Mouse (Mus musculus) right cerebral cortex, postnatal 4 days (tissue): Measurements from ENCODE around the gene Fam129a.
A peak's percentile ranks its signal among the peaks of the same experiment; 100 is the strongest.
"Not testable (repeated sequence)": the region's sequence is repeated elsewhere in the genome, so short reads cannot be mapped to it uniquely, and the experiment has no call there.

Source experiments
- DNase-seq: peaks from one replicate; pipeline ENCODE4 v3.0.0-alpha.2; 2022

Fam129a gene

DNA sequence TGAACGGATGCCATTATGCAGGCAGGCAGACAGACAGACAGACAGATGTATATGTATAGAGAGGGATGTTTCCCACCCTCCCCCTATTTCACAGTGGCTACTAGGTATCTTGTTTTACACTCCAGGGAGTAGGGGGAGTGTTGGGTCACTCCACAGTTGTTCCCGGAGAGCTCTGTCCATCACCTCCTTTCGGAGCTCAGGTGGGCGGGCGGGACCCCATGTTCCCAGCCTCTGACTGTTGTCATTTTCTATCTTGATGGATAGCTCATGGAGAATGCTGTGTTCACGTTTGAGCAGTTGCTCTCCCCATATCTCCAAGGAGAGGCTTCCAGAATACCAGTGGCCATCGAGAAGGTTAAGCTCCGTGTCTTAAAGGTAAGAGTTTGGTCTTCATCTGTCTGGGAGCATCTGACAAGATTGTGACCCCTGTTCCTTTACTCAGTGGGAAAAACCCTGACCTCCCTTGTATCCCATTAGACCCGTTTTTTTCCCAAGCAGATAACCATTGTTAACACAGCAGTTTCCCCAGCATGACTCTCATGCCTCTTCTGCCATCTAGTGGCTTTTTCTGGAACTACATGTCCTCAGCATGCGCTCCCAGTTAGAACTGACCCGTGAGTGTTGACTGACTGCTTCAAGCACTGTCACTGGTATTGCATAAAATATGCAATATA lies 134.9 kb downstream of the Fam129a start:
- peak; percentile 75 for DNase-seq

DNA sequence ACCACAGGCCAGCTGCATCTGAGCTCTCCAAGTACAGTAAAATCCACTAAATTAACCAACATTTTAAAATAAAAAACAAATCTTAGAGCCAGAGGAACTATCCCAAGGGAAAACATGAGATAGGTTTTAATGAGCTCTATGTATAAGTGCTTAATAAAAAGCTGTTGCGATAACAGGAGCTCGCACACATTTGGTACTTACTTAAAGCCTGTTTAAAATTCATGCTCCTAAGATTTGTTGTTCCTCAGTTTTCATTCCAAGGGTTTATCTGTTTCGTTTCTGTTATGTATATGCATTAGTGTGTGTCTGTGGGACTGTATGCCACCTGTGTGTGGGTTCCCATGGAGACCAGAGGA lies 135.4 kb downstream of the Fam129a start:
- no peak for DNase-seq

DNA sequence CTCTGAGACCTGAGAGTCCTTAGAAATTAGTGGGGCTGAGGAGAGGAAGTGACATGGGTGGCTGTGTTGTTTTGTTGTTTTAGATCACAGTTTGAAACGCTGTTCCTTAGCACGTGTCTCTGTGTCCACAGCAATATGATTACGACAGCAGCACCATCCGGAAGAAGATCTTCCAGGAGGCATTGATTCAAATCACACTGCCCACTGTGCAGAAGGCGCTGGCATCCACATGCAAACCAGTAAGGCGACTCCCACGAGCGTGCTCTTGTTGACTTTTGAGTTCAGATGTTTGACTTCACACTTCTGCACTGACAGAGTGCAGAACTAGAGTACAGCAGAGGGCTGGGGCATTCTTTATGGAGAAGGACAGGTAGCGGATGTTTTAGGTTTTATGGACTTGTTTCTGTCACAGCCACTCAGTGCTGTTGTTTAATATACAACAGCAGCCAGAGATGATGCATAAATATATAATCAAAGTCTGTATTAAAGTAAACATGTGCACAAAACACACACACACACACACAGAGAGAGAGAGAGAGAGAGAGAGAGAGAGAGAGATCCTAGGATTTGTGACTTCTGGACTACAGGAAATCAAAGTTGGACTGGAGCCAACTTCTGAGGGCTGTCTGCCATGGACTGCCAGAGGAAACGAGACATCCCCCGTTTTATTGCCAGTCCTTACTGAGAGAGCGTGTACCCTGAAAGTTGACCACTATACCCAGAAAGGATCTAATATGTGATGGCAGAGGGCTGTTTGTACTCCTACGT lies 138.2 kb downstream of the Fam129a start:
- peak; percentile 31 for DNase-seq

- no peak for DNase-seq
These were observed 138.7 kb downstream of the Fam129a start for GRCm38 (mm10) chr1:151709734-151710022.

GRCm38 (mm10) chr1:151710424-151711055 lies 139.6 kb downstream of the Fam129a start:
- no peak for DNase-seq

- no peak for DNase-seq
These were observed 140.1 kb downstream of the Fam129a start for GRCm38 (mm10) chr1:151711062-151711461.

- no peak for DNase-seq
These were observed 141.7 kb downstream of the Fam129a start for GRCm38 (mm10) chr1:151712664-151713063.

DNA sequence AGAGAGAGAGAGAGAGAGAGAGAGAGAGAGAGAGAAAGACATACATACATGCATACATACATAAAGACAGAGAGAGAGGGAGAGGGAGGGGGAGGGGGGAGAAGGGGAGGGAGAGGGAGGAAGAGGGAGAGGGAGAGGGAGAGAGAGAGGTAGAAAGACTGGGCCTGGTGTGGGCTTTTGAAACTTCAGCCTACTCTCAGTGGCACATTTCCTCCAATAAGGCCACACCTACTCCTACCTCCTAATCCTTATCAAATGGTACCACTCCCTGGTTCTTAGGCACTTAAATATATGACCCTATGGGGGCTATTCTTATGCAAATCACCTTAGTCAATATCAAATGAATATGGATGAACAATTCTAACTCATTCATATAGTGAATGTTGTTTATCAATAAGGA lies 142.6 kb downstream of the Fam129a start:
- no peak for DNase-seq

- no peak for DNase-seq
These were observed 145.2 kb downstream of the Fam129a start for GRCm38 (mm10) chr1:151716024-151716710.

- DNase-seq: no peak
These were observed 146.6 kb downstream of the Fam129a start for GRCm38 (mm10) chr1:151717624-151718023.

- no peak for DNase-seq
These were observed 147.6 kb downstream of the Fam129a start for GRCm38 (mm10) chr1:151718575-151718974.

DNA sequence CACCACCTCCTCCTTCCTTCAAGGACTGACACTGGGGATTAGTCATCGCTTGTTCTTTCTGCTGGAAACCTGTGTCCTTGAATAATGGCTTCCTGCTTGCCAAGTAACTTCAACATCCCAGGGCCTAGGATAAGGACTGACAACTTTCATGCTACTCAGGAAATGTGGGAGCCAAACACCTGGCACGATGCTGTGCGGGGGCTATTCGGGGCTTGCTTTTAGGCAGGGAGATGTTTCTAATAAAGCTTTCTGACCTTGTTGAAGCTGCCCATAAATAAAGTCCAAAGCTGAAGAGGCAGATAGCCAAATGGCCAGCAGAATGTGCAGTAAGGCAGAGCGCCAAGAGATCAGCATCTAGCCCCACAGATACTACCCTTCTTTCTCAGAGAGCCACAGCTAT lies 148.9 kb downstream of the Fam129a start:
- no peak for DNase-seq

DNA sequence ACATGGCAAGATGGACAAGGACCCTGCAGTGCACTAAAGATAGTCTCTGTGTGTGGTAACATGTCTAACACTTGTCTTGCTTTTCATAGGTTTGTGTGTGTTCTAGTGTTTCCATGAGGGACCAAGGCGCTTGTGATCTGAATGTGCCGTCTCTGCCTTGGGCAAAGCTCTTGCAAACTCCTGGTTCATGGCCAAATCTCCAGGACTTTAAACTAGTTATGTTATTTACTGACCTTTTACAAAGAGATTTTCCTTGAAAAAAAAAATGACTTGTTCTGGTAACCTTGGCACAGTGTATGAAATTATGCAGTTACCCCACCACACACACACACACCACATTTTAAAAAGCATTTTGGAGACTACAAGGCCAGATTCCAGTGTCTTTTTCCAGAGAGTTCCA lies 149.6 kb downstream of the Fam129a start:
- DNase-seq: no peak

DNA sequence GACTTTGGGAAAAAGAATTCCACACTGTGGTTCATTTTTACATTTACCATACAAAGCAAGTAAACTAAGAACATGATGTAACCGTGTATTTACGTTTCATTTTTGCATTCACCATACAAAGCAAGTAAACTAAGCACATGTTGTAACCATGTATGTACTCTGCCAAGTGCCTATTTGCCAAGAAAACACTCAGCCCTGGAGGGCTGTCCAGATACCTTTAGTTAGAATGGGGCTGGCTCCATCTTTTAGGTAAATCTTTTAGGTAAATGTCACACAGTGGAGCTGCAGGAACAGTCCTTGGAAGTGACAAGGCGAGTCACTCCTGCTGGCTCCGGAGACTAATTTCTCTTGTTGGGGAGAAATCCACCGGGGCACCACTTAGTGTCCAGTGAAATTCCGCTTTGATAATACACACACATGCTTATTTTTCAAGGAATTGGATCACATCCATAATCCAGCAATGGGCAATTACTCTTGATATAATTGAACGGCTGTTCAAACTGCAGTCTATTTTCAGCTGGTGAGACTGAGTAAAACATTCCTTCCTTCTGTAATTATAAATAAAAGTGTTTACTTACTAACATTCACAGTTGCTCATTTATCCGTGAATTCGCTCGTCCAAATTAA lies 150.5 kb downstream of the Fam129a start:
- no peak for DNase-seq

GRCm38 (mm10) chr1:151723771-151724170 lies 152.8 kb downstream of the Fam129a start:
- DNase-seq: no peak

GRCm38 (mm10) chr1:151725590-151725989 lies 154.6 kb downstream of the Fam129a start:
- DNase-seq: no peak

- no peak for DNase-seq
These were observed 155.4 kb downstream of the Fam129a start for GRCm38 (mm10) chr1:151726358-151726757.

GRCm38 (mm10) chr1:151728141-151728540 lies 157.2 kb downstream of the Fam129a start:
- DNase-seq: no peak

GRCm38 (mm10) chr1:151737146-151737545 lies 166.2 kb downstream of the Fam129a start:
- DNase-seq: no peak

DNA sequence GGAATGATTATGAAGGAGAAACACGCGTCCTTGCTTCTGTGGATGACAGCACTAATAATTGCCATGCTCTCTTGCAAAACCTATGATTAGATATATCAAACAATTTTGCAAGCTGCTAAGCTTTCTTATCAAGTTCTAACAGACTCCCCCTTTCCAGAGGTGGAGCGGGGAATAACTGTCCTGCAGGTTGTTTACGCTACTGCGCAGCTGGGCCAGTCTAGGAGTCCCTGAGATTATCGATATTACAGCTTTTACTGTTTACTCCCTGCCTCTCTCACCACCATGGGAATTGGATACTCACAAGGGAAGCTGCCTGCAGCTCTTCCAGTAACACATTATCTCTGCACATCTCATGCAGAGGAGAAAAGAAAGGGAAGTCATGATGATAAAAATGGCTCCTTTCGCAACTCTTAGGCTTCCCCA lies 170.2 kb downstream of the Fam129a start:
- no peak for DNase-seq

- DNase-seq: not testable (repeated sequence)
These were observed 178.9 kb downstream of the Fam129a start for GRCm38 (mm10) chr1:151749894-151750293.

DNA sequence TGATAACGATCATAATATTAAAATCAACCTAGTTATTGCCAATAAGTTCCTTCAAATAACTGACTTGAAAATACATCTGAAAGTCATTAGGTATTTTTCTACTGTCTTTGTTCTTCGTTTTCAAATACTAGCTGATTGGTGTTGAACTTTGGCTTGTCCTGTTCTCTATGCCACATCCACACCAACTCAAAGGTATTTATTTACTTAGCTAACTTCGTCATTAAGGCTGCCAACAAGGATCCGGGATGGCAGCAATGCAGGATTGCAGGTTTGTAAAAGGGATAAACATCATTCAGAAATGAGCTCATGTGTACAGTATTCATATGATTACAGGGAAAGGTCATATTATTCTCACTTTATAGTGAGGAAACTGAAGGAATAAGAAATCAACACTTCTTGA lies 182.0 kb downstream of the Fam129a start:
- no peak for DNase-seq

DNA sequence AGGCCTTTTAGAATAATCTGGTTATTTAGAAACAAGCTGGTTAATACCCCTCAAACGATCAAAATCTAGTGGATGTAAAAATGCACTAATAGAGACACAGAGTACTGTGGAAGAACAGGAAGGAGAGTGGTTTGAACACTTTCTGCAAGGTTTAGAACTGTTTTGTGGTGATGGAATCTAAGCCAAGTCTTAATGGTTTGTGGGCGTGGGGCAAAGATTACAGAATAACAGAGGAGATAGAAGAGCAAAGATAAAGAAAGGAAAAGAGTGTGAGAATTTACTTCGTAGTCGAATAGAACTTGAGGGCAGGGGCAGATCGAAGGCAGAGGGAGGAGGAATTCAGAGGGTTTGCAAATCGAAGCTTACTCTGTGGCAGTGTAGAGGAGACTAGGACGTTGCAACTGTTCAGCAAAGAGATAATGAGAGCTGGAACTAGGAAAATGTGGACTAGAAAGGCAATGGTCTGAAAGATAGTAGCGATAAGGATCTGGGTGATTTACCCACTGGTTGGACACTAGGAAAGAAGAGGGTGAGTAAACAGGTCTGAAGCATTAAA lies 182.5 kb downstream of the Fam129a start:
- no peak for DNase-seq
